Mouse (Mus musculus): Measurements from ENCODE around the gene Adam1a. TPM values are rescaled to one million over a fixed set of nuclear protein-coding genes. Genes with fewer than 3 reads are reported as not detected.

Gene Adam1a
- polyA plus RNA-seq, 1 experiment from 2014 or later, result 3.4 TPM

DNA sequence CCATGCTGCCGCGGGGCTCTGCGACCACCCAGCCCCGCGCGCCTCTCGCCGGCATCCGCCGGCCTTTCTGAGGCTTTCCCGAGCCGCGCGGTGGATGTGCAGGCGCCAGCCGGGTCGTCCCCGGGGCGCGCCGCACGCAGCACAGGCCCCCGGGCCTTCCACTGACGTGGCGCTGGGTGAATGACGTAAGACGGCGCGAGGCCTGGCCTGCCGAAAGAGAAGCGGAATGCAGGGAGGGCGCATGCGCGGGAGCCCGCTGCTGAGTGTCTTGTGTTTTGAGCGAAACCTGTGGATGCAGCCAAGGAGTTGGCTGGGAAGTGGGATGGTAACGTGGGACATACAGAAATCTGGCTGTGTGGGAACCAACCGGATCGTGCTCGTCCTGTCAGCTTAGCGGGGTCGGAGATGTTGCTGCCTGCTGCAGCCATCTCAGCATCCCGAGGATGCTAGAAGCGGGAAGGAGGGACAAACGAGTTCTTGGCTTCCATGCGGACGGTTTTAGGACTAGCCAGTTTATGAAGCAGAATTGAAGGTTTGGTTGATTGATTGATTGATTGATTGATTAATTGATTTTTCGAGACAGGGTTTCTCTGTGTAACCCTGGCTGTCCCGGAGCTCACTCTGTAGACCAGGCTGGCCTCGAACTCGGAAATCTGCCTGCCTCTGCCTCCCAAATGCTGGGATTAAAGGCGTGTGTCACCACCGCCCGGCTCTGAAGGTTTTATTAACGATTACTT, 679 bp upstream of the Adam1a start, which contains the start of gene Mapkapk5:
TSS of gene Mapkapk5 (minus strand) at position 113 of the 737 bp plus-strand sequence.
- WGBS, result 3% methylated on average over 55 of the region's 55 CpGs
- peak within 1 kb of the TSS; percentile 100 for H3K4me3 ChIP-seq (ENCODE audit: low read depth, low read length)
- H3K9ac ChIP-seq (ENCODE audit: low read length), result peak within 1 kb of the TSS; percentile 98
- H3K36me3 ChIP-seq (ENCODE audit: control insufficient read depth, insufficient read depth, low read length), result no peaks in the 10 kb centered on the region
- no peaks in the 10 kb centered on the region for H3K27me3 ChIP-seq (ENCODE audit: control insufficient read depth, insufficient read depth, low read length)
- peak; percentile 98 for DNase-seq (ENCODE audit: low spot score)
- peak; percentile 94 for ATAC-seq (replicated peaks; ENCODE audit: low FRiP score)
- no peaks in the 10 kb centered on the region for H3K9me3 ChIP-seq (ENCODE audit: control insufficient read depth, low read length)
- peaks cover 8% of the 10 kb centered on the region; the same call in 1 of the 2 replicates for H3K4me1 ChIP-seq (replicated peaks; ENCODE audit: control insufficient read depth, insufficient read depth, low read length)
- H3K4me2 ChIP-seq (ENCODE audit: low read depth, low read length, severe bottlenecking), result peak within 1 kb of the TSS; percentile 81
- peak within 1 kb of the TSS; percentile 92 for H3K27ac ChIP-seq (ENCODE audit: low read depth, low read length)

DNA sequence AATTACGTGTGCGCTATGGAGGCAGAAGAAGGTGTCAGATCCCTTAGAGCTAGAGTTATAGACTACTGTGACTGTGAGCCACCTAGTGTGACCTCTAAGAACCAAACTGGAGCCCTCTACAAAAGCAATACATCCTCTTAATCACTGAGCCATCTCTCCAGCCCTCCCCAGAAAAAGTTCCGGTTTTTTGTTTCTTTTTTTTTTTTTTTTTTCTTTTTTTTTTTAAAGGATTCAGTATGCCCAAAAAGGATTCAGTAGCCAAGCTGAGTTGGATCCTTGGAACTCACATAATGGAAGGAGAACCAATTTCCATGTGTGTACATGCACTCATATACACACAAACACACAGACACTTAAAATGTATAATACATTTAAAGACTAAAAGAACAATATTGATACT, 1.9 kb downstream of the Adam1a start:
- DNase-seq (ENCODE audit: low spot score) (no peak), ATAC-seq (replicated peaks; ENCODE audit: low FRiP score) (no peak)
- Histone ChIP-seq H3K9ac (ENCODE audit: low read length) (no peak overlapping the region), H3K27me3 (ENCODE audit: control insufficient read depth, insufficient read depth, low read length) (no peaks in the 10 kb centered on the region), H3K4me1 (replicated peaks; ENCODE audit: control insufficient read depth, insufficient read depth, low read length) (peaks cover 8% of the 10 kb centered on the region; the same call in 1 of the 2 replicates), H3K4me2 (ENCODE audit: low read depth, low read length, severe bottlenecking) (no peak overlapping the region), H3K9me3 (ENCODE audit: control insufficient read depth, low read length) (no peaks in the 10 kb centered on the region), H3K27ac (ENCODE audit: low read depth, low read length) (no peak overlapping the region), H3K4me3 (ENCODE audit: low read depth, low read length) (no peak overlapping the region), H3K36me3 (ENCODE audit: control insufficient read depth, insufficient read depth, low read length) (no peaks in the 10 kb centered on the region)
- 83% methylated on average over 3 of the region's 3 CpGs for WGBS

DNA sequence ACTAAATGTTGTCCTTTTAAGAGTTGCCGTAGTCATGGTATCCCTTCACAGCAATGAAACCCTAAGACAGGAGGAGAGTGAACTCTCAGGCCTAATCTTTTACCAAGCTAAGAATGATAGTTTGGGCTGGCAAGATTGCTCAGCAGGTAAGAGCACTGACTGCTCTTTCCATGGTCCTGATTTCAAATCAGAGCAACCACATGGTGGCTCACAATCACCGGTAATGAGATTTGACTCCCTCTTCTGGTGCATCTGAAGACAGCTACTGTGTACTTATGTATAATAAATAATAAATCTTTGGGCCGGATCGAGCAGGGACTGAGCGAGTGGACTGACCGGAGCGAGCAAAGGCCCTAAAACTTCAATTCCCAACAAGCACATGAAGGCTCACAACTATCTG, 4.0 kb downstream of the Adam1a start:
- no peaks in the 10 kb centered on the region for H3K9me3 ChIP-seq (ENCODE audit: control insufficient read depth, low read length)
- H3K9ac ChIP-seq (ENCODE audit: low read length), result no peak overlapping the region
- H3K4me3 ChIP-seq (ENCODE audit: low read depth, low read length), result no peak overlapping the region
- H3K36me3 ChIP-seq (ENCODE audit: control insufficient read depth, insufficient read depth, low read length), result no peaks in the 10 kb centered on the region
- no peaks in the 10 kb centered on the region for H3K27me3 ChIP-seq (ENCODE audit: control insufficient read depth, insufficient read depth, low read length)
- WGBS, result 91% methylated on average over 7 of the region's 7 CpGs
- H3K4me2 ChIP-seq (ENCODE audit: low read depth, low read length, severe bottlenecking), result no peak overlapping the region
- DNase-seq (ENCODE audit: low spot score), result no peak
- no peak overlapping the region for H3K27ac ChIP-seq (ENCODE audit: low read depth, low read length)
- ATAC-seq (replicated peaks; ENCODE audit: low FRiP score), result no peak
- peaks cover 9% of the 10 kb centered on the region; the same call in 1 of the 2 replicates for H3K4me1 ChIP-seq (replicated peaks; ENCODE audit: control insufficient read depth, insufficient read depth, low read length)

DNA sequence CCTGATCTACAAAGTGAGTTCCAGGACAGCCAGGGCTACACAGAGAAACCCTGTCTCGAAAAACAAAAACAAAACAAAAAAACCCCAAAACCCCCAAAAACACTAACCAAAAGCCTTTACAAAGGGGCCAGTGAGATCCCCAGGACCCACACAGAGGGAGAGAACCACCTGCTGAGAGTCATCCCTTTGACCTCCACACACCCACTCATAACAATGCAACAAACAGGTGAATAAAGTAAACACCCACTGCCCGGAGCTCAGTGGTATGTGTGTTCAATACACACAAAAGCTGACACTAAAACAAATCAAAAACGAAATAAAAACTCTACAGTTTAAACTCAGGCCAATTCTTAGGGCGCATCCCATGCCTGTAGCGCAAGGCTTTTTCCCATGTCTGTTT, 5.2 kb downstream of the Adam1a start:
- Histone ChIP-seq H3K9me3 (ENCODE audit: control insufficient read depth, low read length) (no peaks in the 10 kb centered on the region), H3K4me3 (ENCODE audit: low read depth, low read length) (no peak overlapping the region), H3K36me3 (ENCODE audit: control insufficient read depth, insufficient read depth, low read length) (peaks cover 4% of the 10 kb centered on the region; the same call in 1 of the 2 replicates), H3K9ac (ENCODE audit: low read length) (no peak overlapping the region), H3K4me2 (ENCODE audit: low read depth, low read length, severe bottlenecking) (no peak overlapping the region), H3K27me3 (ENCODE audit: control insufficient read depth, insufficient read depth, low read length) (no peaks in the 10 kb centered on the region), H3K27ac (ENCODE audit: low read depth, low read length) (no peak overlapping the region), H3K4me1 (replicated peaks; ENCODE audit: control insufficient read depth, insufficient read depth, low read length) (peaks cover 9% of the 10 kb centered on the region; the same call in 1 of the 2 replicates)
- 95% methylated on average over 5 of the region's 5 CpGs for WGBS
- ATAC-seq (replicated peaks; ENCODE audit: low FRiP score) (no peak), DNase-seq (ENCODE audit: low spot score) (no peak)

DNA sequence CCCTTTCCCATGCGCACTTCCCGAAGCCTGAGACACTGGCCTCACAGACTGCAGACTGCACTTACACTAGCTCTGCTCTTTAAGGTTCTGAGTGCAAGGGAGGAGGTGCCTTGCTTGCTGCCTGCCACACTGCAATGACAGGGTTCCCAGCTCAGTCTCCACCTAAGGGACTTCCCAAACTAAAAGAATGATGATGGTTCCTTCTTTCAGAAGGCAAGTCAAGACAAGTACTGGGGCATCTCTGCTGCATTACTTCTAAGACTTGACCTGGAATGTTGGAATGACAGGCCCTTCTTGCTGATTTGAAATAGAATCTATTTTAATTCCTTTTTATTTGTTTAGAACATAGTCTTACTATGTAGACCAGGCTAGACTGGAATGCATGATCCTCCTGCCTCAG, 7.7 kb downstream of the Adam1a start:
- Histone ChIP-seq H3K9ac (ENCODE audit: low read length) (no peak overlapping the region), H3K27me3 (ENCODE audit: control insufficient read depth, insufficient read depth, low read length) (no peaks in the 10 kb centered on the region), H3K4me2 (ENCODE audit: low read depth, low read length, severe bottlenecking) (no peak overlapping the region), H3K9me3 (ENCODE audit: control insufficient read depth, low read length) (no peaks in the 10 kb centered on the region), H3K36me3 (ENCODE audit: control insufficient read depth, insufficient read depth, low read length) (peaks cover 12% of the 10 kb centered on the region), H3K4me3 (ENCODE audit: low read depth, low read length) (no peak overlapping the region), H3K27ac (ENCODE audit: low read depth, low read length) (no peak overlapping the region), H3K4me1 (replicated peaks; ENCODE audit: control insufficient read depth, insufficient read depth, low read length) (0 out of 2 replicates have a peak, but pooled peaks cover 1% of the 10 kb centered on the region)
- DNase-seq (ENCODE audit: low spot score) (no peak), ATAC-seq (replicated peaks; ENCODE audit: low FRiP score) (no peak)
- WGBS, result 76% methylated on average over 2 of the region's 2 CpGs

DNA sequence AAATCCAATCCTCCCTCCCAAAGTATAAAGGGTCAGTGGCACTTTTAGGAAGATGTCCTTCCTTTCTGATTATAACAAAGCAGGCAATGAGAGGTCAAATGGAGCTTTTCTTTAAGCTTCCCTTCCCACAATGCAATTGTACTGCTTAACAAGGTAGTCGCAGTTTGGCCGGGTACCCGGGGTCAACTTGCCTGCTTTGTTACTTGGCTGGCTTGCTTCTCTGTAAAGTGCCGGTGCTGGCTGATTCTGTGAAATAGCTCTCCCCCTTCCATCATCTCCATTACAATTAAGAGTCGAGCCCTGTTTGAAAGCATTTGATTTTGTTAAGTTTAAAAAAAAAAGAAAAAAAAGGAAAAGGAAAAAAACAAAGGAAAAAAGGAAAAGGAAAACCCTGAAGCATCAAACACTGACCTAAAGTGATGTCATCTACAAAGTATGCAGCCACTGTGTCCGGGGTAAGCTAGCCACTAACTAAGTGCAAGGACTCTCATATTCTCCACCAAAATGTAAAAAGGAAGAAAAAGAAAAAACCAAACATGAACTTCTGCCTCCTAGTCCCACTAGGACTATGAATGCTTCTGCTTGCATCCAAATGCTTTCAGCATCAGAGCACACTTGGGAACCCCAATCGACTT, 8.2 kb downstream of the Adam1a start:
- H3K27me3 ChIP-seq (ENCODE audit: control insufficient read depth, insufficient read depth, low read length), result no peaks in the 10 kb centered on the region
- WGBS, result 49% methylated on average over 7 of the region's 7 CpGs
- H3K4me1 ChIP-seq (replicated peaks; ENCODE audit: control insufficient read depth, insufficient read depth, low read length), result 0 out of 2 replicates have a peak, but pooled peaks cover 1% of the 10 kb centered on the region
- no peak overlapping the region for H3K27ac ChIP-seq (ENCODE audit: low read depth, low read length)
- peaks cover 15% of the 10 kb centered on the region for H3K36me3 ChIP-seq (ENCODE audit: control insufficient read depth, insufficient read depth, low read length)
- ATAC-seq (replicated peaks; ENCODE audit: low FRiP score), result no peak
- H3K4me2 ChIP-seq (ENCODE audit: low read depth, low read length, severe bottlenecking), result no peak overlapping the region
- H3K4me3 ChIP-seq (ENCODE audit: low read depth, low read length), result no peak overlapping the region
- no peak overlapping the region for H3K9ac ChIP-seq (ENCODE audit: low read length)
- H3K9me3 ChIP-seq (ENCODE audit: control insufficient read depth, low read length), result no peaks in the 10 kb centered on the region
- DNase-seq (ENCODE audit: low spot score), result no peak

DNA sequence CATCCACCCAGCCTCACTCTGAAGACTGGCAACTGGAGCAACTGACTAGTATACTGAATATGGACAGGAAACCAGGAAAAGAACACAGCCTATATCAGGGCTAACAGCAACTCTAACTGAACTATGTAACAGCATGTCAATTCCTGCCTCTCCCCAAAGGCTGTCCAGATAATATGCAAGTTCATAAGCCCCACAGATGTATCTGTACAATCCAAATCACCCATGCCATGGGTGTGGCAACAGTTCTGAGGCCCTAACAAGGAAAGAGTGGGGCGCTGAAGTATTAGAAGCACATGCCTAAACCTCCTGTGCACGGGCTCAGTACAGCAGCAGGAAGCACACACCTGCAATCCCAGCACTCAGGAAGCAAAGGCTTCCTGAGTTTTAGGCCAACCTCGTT, 10.2 kb downstream of the Adam1a start:
- 93% methylated on average over 3 of the region's 3 CpGs for WGBS

DNA sequence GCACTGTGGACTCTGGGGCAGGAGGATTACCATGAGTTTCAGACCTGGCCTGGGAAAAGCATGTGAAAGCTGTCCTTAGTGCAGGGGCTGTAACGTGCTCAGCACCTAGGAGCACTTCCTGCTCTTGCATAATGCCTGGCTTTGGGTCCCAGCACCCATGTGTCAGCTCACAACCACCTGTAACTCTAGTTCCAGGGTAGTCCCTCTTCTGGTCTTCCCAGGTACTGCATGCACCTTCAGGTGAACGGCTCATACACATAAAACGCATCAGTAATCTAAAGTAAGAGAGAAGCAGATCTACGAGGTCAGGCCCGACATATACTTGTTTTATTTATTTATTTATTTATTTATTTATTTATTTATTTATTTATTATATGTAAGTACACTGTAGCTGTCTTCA, 10.8 kb downstream of the Adam1a start:
- DNase-seq (ENCODE audit: low spot score) (no peak), ATAC-seq (replicated peaks; ENCODE audit: low FRiP score) (no peak)
- no peak overlapping the region for H3K27ac ChIP-seq (ENCODE audit: low read depth, low read length)
- H3K4me3 ChIP-seq (ENCODE audit: low read depth, low read length), result no peak overlapping the region
- H3K4me1 ChIP-seq (replicated peaks; ENCODE audit: control insufficient read depth, insufficient read depth, low read length), result 0 out of 2 replicates have a peak, but pooled peaks cover 1% of the 10 kb centered on the region
- H3K36me3 ChIP-seq (ENCODE audit: control insufficient read depth, insufficient read depth, low read length), result peaks cover 15% of the 10 kb centered on the region
- H3K4me2 ChIP-seq (ENCODE audit: low read depth, low read length, severe bottlenecking), result no peak overlapping the region
- no peaks in the 10 kb centered on the region for H3K27me3 ChIP-seq (ENCODE audit: control insufficient read depth, insufficient read depth, low read length)
- no peak overlapping the region for H3K9ac ChIP-seq (ENCODE audit: low read length)
- WGBS, result 90% methylated on average over 5 of the region's 5 CpGs
- H3K9me3 ChIP-seq (ENCODE audit: control insufficient read depth, low read length), result no peaks in the 10 kb centered on the region

More for the DNA sequence above, 10.2 kb downstream of the Adam1a start:
- no peak for DNase-seq (ENCODE audit: low spot score)
- no peak for ATAC-seq (replicated peaks; ENCODE audit: low FRiP score)
- Histone ChIP-seq H3K27me3 (ENCODE audit: control insufficient read depth, insufficient read depth, low read length) (no peaks in the 10 kb centered on the region), H3K36me3 (ENCODE audit: control insufficient read depth, insufficient read depth, low read length) (peaks cover 15% of the 10 kb centered on the region), H3K4me1 (replicated peaks; ENCODE audit: control insufficient read depth, insufficient read depth, low read length) (0 out of 2 replicates have a peak, but pooled peaks cover 1% of the 10 kb centered on the region), H3K4me2 (ENCODE audit: low read depth, low read length, severe bottlenecking) (no peak overlapping the region), H3K9me3 (ENCODE audit: control insufficient read depth, low read length) (no peaks in the 10 kb centered on the region), H3K9ac (ENCODE audit: low read length) (no peak overlapping the region), H3K27ac (ENCODE audit: low read depth, low read length) (no peak overlapping the region), H3K4me3 (ENCODE audit: low read depth, low read length) (no peak overlapping the region)

All from forebrain, embryonic 11.5 days (tissue).